Mouse (Mus musculus) testis, adult 2 months (tissue): ENCODE results near the gene Tlr5. TPM values are rescaled to one million over a fixed set of nuclear protein-coding genes. Genes with fewer than 3 reads are reported as not detected.

Source experiments
- H3K27ac ChIP-seq: fragments of 200-500 bp; 2 replicates; pipeline ENCODE4 v1.5.1; 2012; ENCODE audit warnings: low read depth, low read length; ENCODE audit not compliant: control insufficient read depth, insufficient read depth
- H3K27me3 ChIP-seq: fragments of 200-500 bp; 2 replicates; pipeline ENCODE4 v1.6.1; 2012; ENCODE audit warnings: mild to moderate bottlenecking, low read length, moderate library complexity; ENCODE audit not compliant: control insufficient read depth, insufficient read depth
- H3K36me3 ChIP-seq: fragments of 200-500 bp; 2 replicates; pipeline ENCODE4 v1.6.1; 2012; ENCODE audit warnings: mild to moderate bottlenecking, low read length; ENCODE audit not compliant: control insufficient read depth, insufficient read depth
- H3K4me1 ChIP-seq: fragments of 200-500 bp; 2 replicates; pipeline ENCODE4 v1.6.1; 2012; ENCODE audit warnings: low read length; ENCODE audit not compliant: control insufficient read depth, insufficient read depth
- H3K4me3 ChIP-seq: fragments of 200-500 bp; 2 replicates; pipeline ENCODE4 v1.5.1; 2012; ENCODE audit warnings: low read depth, mild to moderate bottlenecking, low read length, moderate library complexity, mixed read lengths; ENCODE audit not compliant: control insufficient read depth
- CTCF ChIP-seq: fragments of 200-500 bp; IDR thresholded peaks from 2 replicates; pipeline ENCODE4 v1.5.1; 2012; ENCODE audit warnings: low read depth, mild to moderate bottlenecking, inconsistent platforms, low read length, moderate library complexity; ENCODE audit not compliant: control insufficient read depth, insufficient read depth, insufficient replicate concordance
- POLR2A ChIP-seq: fragments of 200-500 bp; IDR thresholded peaks from 2 replicates; pipeline ENCODE4 v1.6.1; 2012; ENCODE audit warnings: low read depth, mild to moderate bottlenecking, inconsistent platforms, low read length, moderate library complexity; ENCODE audit not compliant: control insufficient read depth
- polyA plus RNA-seq: library from polyadenylated mRNA; depleted of rRNA; stranded (reverse); fragments of >200 nt; gene quantifications from 2 replicates; pipeline ENCODE4 v1.2.3, GENCODE M21; 2012; rRNA removed

Gene Tlr5
- polyA plus RNA-seq, 1 experiment, result 0.35 TPM

GRCm38 (mm10) chr1:182988646-182989045, 34.1 kb downstream of the Tlr5 start:
- peaks cover 6% of the 10 kb centered on the region; the same call in 1 of the 2 replicates for H3K4me1 ChIP-seq

GRCm38 (mm10) chr1:182990092-182990762, 35.6 kb downstream of the Tlr5 start:
- H3K4me1 ChIP-seq, result peaks cover 4% of the 10 kb centered on the region; the same call in 1 of the 2 replicates
- no peaks in the 10 kb centered on the region for H3K36me3 ChIP-seq
- H3K4me3 ChIP-seq, result no peak overlapping the region
- TF ChIP-seq CTCF, result no peak
- no peak for TF ChIP-seq POLR2A
- no peak overlapping the region for H3K27ac ChIP-seq
- no peaks in the 10 kb centered on the region for H3K27me3 ChIP-seq

More at GRCm38 (mm10) chr1:182988646-182989045, 34.1 kb downstream of the Tlr5 start:
- no peaks in the 10 kb centered on the region for H3K27me3 ChIP-seq
- TF ChIP-seq POLR2A (no peak), CTCF (no peak)
- H3K36me3 ChIP-seq, result no peaks in the 10 kb centered on the region
- no peak overlapping the region for H3K27ac ChIP-seq
- no peak overlapping the region for H3K4me3 ChIP-seq

- H3K36me3 ChIP-seq, result no peaks in the 10 kb centered on the region
- TF ChIP-seq POLR2A (no peak), CTCF (peak; percentile 81; the same call in 1 of the 2 replicates)
- peaks cover 4% of the 10 kb centered on the region; the same call in 1 of the 2 replicates for H3K4me1 ChIP-seq
- H3K27ac ChIP-seq, result no peak overlapping the region
- H3K27me3 ChIP-seq, result no peaks in the 10 kb centered on the region
- no peak overlapping the region for H3K4me3 ChIP-seq
These were observed 36.6 kb downstream of the Tlr5 start for GRCm38 (mm10) chr1:182991002-182991778.

Other genes with a start within 250 kb of the Tlr5 start
- 206 and 220 TPM in 2 replicates for gene Ccdc185, start 205.6 kb upstream of the Tlr5 start, polyA plus RNA-seq
- 1.1 and 1.2 TPM in 2 replicates for gene Susd4, start 190.9 kb upstream of the Tlr5 start, polyA plus RNA-seq